Mouse (Mus musculus) intestine, embryonic 15.5 days (tissue): ENCODE data around the gene Lmod2. TPM values are rescaled to one million over a fixed set of nuclear protein-coding genes. Genes with fewer than 3 reads are reported as not detected.

Source experiments
- ATAC-seq: fragments of 200-750 bp; cut with Nextera tagmentation; 2 replicates; pipeline ENCODE4 v1.8.0; 2017; ENCODE audit warnings: moderate TSS enrichment, moderate library complexity
- H3K27ac ChIP-seq: fragments of 300-500 bp; sonication (generic); 2 replicates; pipeline ENCODE4 v1.5.1; 2015; ENCODE audit warnings: mild to moderate bottlenecking, inconsistent platforms
- H3K27me3 ChIP-seq: fragments of 300-500 bp; sonication (generic); replicated peaks from 2 replicates; pipeline ENCODE4 v1.6.1; 2015; ENCODE audit warnings: inconsistent platforms
- H3K36me3 ChIP-seq: fragments of 300-500 bp; sonication (generic); 2 replicates; pipeline ENCODE4 v1.6.1; 2015; ENCODE audit warnings: inconsistent platforms
- H3K4me1 ChIP-seq: fragments of 300-500 bp; sonication (generic); replicated peaks from 2 replicates; pipeline ENCODE4 v1.6.1; 2015; ENCODE audit warnings: inconsistent platforms
- H3K4me2 ChIP-seq: fragments of 300-500 bp; sonication (generic); replicated peaks from 2 replicates; pipeline ENCODE4 v1.6.1; 2015; ENCODE audit warnings: mild to moderate bottlenecking, inconsistent platforms
- H3K4me3 ChIP-seq: fragments of 300-500 bp; sonication (generic); replicated peaks from 2 replicates; pipeline ENCODE4 v1.5.1; 2015; ENCODE audit warnings: inconsistent platforms
- H3K9ac ChIP-seq: fragments of 300-500 bp; sonication (generic); 2 replicates; pipeline ENCODE4 v1.6.1; 2015; ENCODE audit warnings: inconsistent platforms
- H3K9me3 ChIP-seq: fragments of 300-500 bp; sonication (generic); 2 replicates; pipeline ENCODE4 v1.6.1; 2016; ENCODE audit warnings: inconsistent platforms
- WGBS: fragments of 180-500 bp; shearing (Covaris S2); methylation state at CpG from one replicate; pipeline ENCODE4 v1.1.7; 2015; 5-methylcytosine and 5-hydroxymethylcytosine counted together
- polyA plus RNA-seq: library from polyadenylated mRNA; unstranded; fragments of >200 nt; fragmentation: Nextera tagmentation; extraction: Ambion mirVana; gene quantifications from 2 replicates; pipeline ENCODE4 v1.2.1, GENCODE M21; 2015

The Lmod2 gene
- polyA plus RNA-seq, 1 experiment from 2014 or later, result not detected

- WGBS, result 76% methylated on average over 3 of the region's 3 CpGs
- no peaks in the 10 kb centered on the region for H3K4me1 ChIP-seq
- H3K27me3 ChIP-seq, result no peaks in the 10 kb centered on the region
- no peak overlapping the region for H3K27ac ChIP-seq
- no peak overlapping the region for H3K4me2 ChIP-seq
- no peaks in the 10 kb centered on the region for H3K36me3 ChIP-seq
- no peak overlapping the region for H3K4me3 ChIP-seq
- H3K9ac ChIP-seq, result no peak overlapping the region
- H3K9me3 ChIP-seq, result no peaks in the 10 kb centered on the region
- no peak for ATAC-seq
Observed at GRCm38 (mm10) chr6:24650719-24651118, 53.2 kb downstream of the Lmod2 start.

GRCm38 (mm10) chr6:24651538-24651937, 54.0 kb downstream of the Lmod2 start:
- Histone ChIP-seq H3K4me2 (no peak overlapping the region), H3K4me3 (no peak overlapping the region)

More at GRCm38 (mm10) chr6:24651538-24651937, 54.0 kb downstream of the Lmod2 start:
- 69% methylated on average over 7 of the region's 7 CpGs for WGBS
- Histone ChIP-seq H3K9me3 (no peaks in the 10 kb centered on the region), H3K9ac (no peak overlapping the region), H3K27ac (no peak overlapping the region), H3K27me3 (no peaks in the 10 kb centered on the region), H3K36me3 (no peaks in the 10 kb centered on the region), H3K4me1 (0 out of 2 replicates have a peak, but pooled peaks cover 2% of the 10 kb centered on the region)
- peak; percentile 8; the same call in 1 of the 2 replicates for ATAC-seq

Other genes with a start within 250 kb of the Lmod2 start
- 0.04 TPM in 1 of 2 replicates, not detected in the other for gene Iqub, start 82.7 kb upstream of the Lmod2 start, polyA plus RNA-seq
- 395 and 397 TPM in 2 replicates for gene Ndufa5, start 69.7 kb upstream of the Lmod2 start, polyA plus RNA-seq
- gene Asb15, start 69.6 kb upstream of the Lmod2 start, polyA plus RNA-seq, result not detected in 2 replicates
- gene Wasl, start 67.2 kb downstream of the Lmod2 start, polyA plus RNA-seq, result 66.2 and 74.3 TPM in 2 replicates
- not detected in 2 replicates for gene Hyal6, start 135.5 kb downstream of the Lmod2 start, polyA plus RNA-seq
- 0.05 TPM in 1 of 2 replicates, not detected in the other for gene Hyal4, start 150.6 kb downstream of the Lmod2 start, polyA plus RNA-seq
- gene Spam1, start 193.4 kb downstream of the Lmod2 start, polyA plus RNA-seq, result not detected in 2 replicates